Mouse (Mus musculus) erythroblast, embryonic 14.5 days (primary cell): ENCODE data around the gene Crnkl1.

Experiments used
- GATA1 ChIP-seq: IDR thresholded peaks from 2 replicates; pipeline ENCODE4 v1.6.1; 2012; ENCODE audit warnings: low read length, inconsistent platforms, mixed read lengths
- TAL1 ChIP-seq: IDR thresholded peaks from 3 replicates; pipeline ENCODE4 v1.6.1; 2012; ENCODE audit warnings: low read length, inconsistent platforms, mixed read lengths

DNA sequence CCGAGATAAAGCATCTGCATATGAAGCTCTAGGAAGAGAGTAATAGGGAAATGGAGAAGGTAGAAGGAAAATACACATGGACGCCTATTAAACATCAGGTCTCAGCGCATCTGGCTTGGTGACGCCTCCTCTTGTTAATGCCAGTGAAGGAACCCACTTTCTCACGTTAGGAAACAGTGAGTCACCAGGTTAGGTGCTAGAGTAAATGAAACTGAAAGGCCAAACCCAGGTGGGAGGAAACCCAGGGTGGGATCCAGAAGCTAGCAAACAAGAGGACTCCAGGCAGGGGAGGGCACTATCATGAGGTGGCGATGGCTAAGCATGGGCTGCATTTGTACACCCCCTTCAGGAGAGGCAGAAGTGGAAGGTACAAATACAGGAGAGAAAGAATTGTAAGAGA, 29.7 kb downstream of the Crnkl1 start:
- no peak for TF ChIP-seq TAL1
- TF ChIP-seq GATA1: no peak
